Mouse (Mus musculus) embryonic facial prominence, embryonic 14.5 days (tissue): ENCODE measurements around the gene Smad3. TPM values are rescaled to one million over a fixed set of nuclear protein-coding genes. Genes with fewer than 3 reads are reported as not detected.
A peak's percentile ranks its signal among the peaks of the same experiment; 100 is the strongest.

Experiments used
- ATAC-seq: fragments of 200-750 bp; cut with Nextera tagmentation; 2 replicates; pipeline ENCODE4 v1.8.0; 2017; ENCODE audit warnings: low read depth, moderate number of reproducible peaks, moderate TSS enrichment
- DNase-seq: peaks from one replicate; pipeline ENCODE4 v3.0.0-alpha.2; 2015; ENCODE audit warnings: low spot score
- H3K27ac ChIP-seq: fragments of 300-500 bp; sonication (generic); replicated peaks from 2 replicates; pipeline ENCODE4 v1.5.1; 2014; ENCODE audit warnings: low read depth, mild to moderate bottlenecking, low read length, moderate library complexity
- H3K27me3 ChIP-seq: fragments of 300-500 bp; sonication (generic); replicated peaks from 2 replicates; pipeline ENCODE4 v1.6.1; 2014; ENCODE audit warnings: low read length; ENCODE audit not compliant: control insufficient read depth, insufficient read depth
- H3K36me3 ChIP-seq: fragments of 300-500 bp; sonication (generic); 2 replicates; pipeline ENCODE4 v1.6.1; 2014; ENCODE audit warnings: low read length, mixed read lengths; ENCODE audit not compliant: control insufficient read depth, insufficient read depth
- H3K4me1 ChIP-seq: fragments of 300-500 bp; sonication (generic); 2 replicates; pipeline ENCODE4 v1.6.1; 2014; ENCODE audit warnings: antibody characterized with exemption, low read length; ENCODE audit not compliant: control insufficient read depth, insufficient read depth
- H3K4me2 ChIP-seq: fragments of 300-500 bp; sonication (generic); 2 replicates; pipeline ENCODE4 v1.6.1; 2014; ENCODE audit warnings: low read depth, mild to moderate bottlenecking, low read length, moderate library complexity, mixed read lengths
- H3K4me3 ChIP-seq: fragments of 300-500 bp; sonication (generic); 2 replicates; pipeline ENCODE4 v1.5.1; 2014; ENCODE audit warnings: low read depth, mild to moderate bottlenecking, low read length
- H3K9ac ChIP-seq: fragments of 300-500 bp; sonication (generic); 2 replicates; pipeline ENCODE4 v1.6.1; 2014; ENCODE audit warnings: low read depth, mild to moderate bottlenecking, low read length, moderate library complexity, mixed read lengths
- H3K9me3 ChIP-seq: fragments of 300-500 bp; sonication (generic); 2 replicates; pipeline ENCODE4 v1.6.1; 2016; ENCODE audit warnings: low read length; ENCODE audit not compliant: control insufficient read depth
- WGBS: fragments of 180-500 bp; shearing (Covaris S2); extraction: QIAGEN DNeasy Blood & Tissue Kit; methylation state at CpG from one replicate; pipeline ENCODE4 v1.1.7; 2014; 5-methylcytosine and 5-hydroxymethylcytosine counted together
- polyA plus RNA-seq: library from polyadenylated mRNA; unstranded; fragments of >200 nt; fragmentation: Nextera tagmentation; extraction: Ambion mirVana; gene quantifications from 2 replicates; pipeline ENCODE4 v1.2.1, GENCODE M21; 2014

The Smad3 gene
- polyA plus RNA-seq, 1 experiment from 2014 or later: 17.0 TPM

DNA sequence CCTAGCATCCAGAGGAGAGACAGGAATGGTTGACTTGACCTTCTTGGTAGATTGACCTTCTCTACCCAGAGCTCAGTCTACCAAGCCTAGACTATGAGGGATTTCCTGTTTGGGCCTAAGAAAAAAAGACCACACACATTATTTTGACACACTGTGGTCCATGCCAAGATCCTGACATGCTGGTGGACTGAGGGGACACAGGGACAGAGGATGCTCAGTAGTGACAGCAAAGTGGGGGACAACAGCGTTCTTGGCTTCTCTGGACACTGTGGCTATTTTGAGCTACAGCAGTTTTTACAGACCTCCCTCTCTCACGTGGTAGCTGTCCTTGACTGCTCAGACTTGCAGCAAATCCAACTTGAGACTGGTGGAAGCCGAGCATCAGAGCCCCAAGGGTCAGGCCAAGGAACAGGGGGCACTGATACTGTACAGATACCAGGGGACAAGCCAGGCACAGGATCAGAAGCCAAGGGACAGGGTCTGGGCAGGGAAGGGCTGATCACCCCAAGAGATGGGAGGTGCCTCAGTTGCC, 40.3 kb downstream of the Smad3 start:
- no peak for DNase-seq
- H3K36me3 ChIP-seq: no peaks in the 10 kb centered on the region
- no peak for ATAC-seq
- no peak overlapping the region for H3K27ac ChIP-seq
- H3K9ac ChIP-seq: no peak overlapping the region
- H3K4me3 ChIP-seq: no peak overlapping the region
- WGBS: 65% methylated on average over 3 of the region's 3 CpGs
- no peaks in the 10 kb centered on the region for H3K27me3 ChIP-seq
- peaks cover 33% of the 10 kb centered on the region for H3K4me1 ChIP-seq
- no peak overlapping the region for H3K4me2 ChIP-seq
- no peaks in the 10 kb centered on the region for H3K9me3 ChIP-seq

DNA sequence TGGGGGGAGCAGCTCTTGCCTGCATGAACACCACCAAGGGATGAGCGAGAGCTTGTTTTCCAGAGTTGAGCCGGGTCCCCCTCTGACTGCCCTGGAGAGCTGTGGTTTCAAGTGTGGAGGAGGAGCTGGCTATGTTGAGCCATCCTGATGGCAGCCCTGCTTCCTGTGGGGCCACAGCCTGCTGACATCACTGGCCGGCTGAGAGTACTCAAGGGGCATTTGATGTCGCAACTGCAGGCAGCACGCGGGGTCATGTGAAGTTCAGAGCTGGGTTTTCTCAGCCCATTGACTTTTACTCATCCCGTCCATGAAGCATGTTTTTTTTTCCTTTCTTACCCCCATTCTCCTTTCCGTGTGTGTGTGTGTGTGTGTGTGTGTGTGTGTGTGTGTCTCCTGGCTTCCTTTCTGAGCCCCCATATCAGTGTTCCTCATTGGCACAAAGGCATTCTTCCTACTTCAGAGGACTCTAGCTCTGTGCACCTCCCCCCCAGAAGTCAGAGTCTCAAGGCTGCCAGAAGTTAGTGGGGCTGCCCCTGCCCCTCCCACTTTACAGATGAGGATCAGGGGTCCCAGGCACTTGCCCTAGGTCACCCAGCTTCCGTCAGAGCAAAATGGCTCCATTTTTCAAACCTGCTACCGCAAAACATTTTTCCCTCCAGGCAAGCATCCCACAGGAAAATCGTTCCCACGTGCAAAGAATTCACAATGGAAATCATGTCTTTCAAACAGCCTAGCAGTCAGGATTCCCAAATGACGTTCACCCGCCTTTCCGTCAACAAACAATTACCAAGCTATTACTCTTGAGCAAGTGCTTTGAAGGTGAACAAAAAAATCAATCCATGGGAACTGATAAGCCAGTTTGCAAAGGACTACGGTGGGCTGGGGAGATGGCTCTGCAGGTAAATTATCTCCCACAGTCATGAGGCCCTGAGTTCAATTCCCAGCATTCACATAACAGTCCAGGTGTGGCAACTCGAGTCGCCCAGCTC, 41.4 kb downstream of the Smad3 start:
- Histone ChIP-seq H3K4me2 (no peak overlapping the region), H3K9me3 (no peaks in the 10 kb centered on the region), H3K27ac (peak overlapping the region; percentile 54; the same call in 1 of the 2 replicates), H3K4me1 (peaks cover 33% of the 10 kb centered on the region), H3K9ac (no peak overlapping the region), H3K27me3 (no peaks in the 10 kb centered on the region), H3K36me3 (no peaks in the 10 kb centered on the region), H3K4me3 (no peak overlapping the region)
- peak; percentile 80 for DNase-seq
- 14% methylated on average over 18 of the region's 18 CpGs for WGBS
- ATAC-seq: peak; percentile 51

DNA sequence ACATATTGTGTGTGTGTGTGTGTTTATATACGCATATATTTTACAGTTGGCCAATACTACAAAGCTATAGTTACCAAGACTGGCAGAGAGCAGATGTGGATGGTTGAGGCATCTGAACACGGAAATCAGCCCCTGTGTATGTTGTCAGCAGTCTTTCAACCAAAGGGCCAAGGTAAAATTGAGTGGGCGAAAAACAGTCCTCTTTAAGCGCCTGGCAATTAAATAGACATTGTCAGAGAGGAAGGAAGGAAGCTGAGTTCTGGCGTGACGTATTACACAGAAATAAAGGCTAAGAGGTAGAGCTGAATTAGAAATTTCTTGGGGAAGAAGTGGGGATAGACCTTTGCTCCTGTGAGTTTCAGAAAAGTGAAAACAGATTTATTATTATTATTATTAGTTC, 43.2 kb downstream of the Smad3 start:
- Histone ChIP-seq H3K9me3 (no peaks in the 10 kb centered on the region), H3K36me3 (0 out of 2 replicates have a peak, but pooled peaks cover 8% of the 10 kb centered on the region), H3K9ac (no peak overlapping the region), H3K4me3 (no peak overlapping the region), H3K27me3 (no peaks in the 10 kb centered on the region), H3K4me1 (peaks cover 33% of the 10 kb centered on the region), H3K4me2 (no peak overlapping the region), H3K27ac (no peak overlapping the region)
- 63% methylated on average over 6 of the region's 6 CpGs for WGBS
- ATAC-seq (no peak), DNase-seq (no peak)

DNA sequence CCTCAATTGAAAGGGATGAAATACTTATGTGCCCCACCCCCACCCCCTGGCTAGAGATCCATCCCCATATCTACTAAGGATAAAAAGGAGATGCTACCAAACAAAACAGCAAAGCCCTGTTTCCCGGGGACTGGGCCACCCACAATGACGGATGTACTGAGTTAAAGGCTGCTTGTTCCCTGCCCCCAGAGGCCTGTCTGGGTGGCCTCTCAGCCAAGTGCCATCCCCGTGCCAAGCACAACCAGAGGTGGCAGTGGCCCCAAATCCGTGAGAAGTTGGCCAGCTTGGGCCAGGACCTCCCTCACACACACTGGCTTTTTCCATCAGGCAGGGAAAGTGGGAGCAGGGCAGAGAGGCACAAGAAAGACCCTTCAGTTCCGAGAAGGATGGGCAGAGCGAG, 45.0 kb downstream of the Smad3 start:
- ATAC-seq (no peak), DNase-seq (no peak)
- WGBS: 57% methylated on average over 6 of the region's 6 CpGs
- H3K4me3 ChIP-seq: no peak overlapping the region
- no peak overlapping the region for H3K27ac ChIP-seq
- peaks cover 33% of the 10 kb centered on the region for H3K4me1 ChIP-seq
- H3K27me3 ChIP-seq: no peaks in the 10 kb centered on the region
- no peak overlapping the region for H3K4me2 ChIP-seq
- H3K9me3 ChIP-seq: no peaks in the 10 kb centered on the region
- 0 out of 2 replicates have a peak, but pooled peaks cover 12% of the 10 kb centered on the region for H3K36me3 ChIP-seq
- peak overlapping the region; percentile 25; the same call in 1 of the 2 replicates for H3K9ac ChIP-seq

DNA sequence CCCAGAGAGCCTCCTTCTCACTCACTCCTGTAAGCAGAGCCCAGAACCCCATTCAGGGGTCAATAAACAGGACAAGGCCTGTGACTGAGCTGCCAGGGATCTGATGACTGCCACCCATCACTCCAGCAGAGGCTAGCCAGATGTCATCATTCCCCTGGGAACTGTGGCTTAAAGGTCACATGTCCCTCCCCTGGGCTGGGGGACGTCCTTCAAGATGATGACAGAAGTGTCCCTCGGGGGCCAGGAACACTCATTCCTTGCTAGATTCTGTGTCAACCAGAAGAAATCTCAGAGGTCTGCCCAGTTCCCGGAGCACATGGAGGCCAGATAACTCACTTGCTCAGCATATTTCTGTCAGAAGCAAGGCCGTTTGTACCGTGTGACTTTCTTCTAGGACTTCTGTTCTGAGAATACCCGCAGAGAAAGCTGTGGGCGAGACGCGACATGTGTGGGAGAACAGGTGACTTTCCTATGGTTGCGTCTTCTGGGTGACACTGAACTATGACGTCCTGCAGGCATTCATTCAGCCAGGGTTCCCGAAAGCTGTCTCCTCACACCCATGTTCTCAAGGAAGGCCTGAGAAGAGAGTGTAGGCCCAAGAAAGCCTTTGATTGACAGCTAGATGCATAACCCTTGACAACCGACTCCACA, 46.1 kb downstream of the Smad3 start:
- H3K4me3 ChIP-seq: no peak overlapping the region
- no peak for ATAC-seq
- no peak overlapping the region for H3K27ac ChIP-seq
- H3K4me2 ChIP-seq: no peak overlapping the region
- 0 out of 2 replicates have a peak, but pooled peaks cover 12% of the 10 kb centered on the region for H3K36me3 ChIP-seq
- H3K9ac ChIP-seq: no peak overlapping the region
- H3K4me1 ChIP-seq: peaks cover 29% of the 10 kb centered on the region
- WGBS: 69% methylated on average over 13 of the region's 13 CpGs
- H3K9me3 ChIP-seq: no peaks in the 10 kb centered on the region
- no peaks in the 10 kb centered on the region for H3K27me3 ChIP-seq
- no peak for DNase-seq

DNA sequence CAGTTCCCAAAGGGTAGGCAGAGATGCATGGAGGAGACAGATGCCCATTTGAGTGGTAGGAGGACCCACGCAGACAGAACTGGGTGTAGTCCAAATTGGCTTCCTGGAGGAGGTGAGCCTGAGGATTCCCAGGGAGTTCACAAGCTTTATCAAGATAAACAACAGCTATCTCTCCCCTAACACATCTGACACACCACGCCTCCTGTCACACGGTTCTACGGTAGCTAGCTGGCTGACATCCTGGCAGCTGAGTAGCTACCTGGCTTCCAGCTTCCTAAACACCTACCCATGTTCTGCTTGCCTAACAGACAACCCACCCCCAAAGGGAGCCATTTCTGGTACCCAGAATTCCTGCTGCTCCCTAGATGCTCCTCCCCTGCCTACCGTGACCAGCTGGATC, 47.9 kb downstream of the Smad3 start:
- Histone ChIP-seq H3K4me1 (peaks cover 20% of the 10 kb centered on the region), H3K36me3 (0 out of 2 replicates have a peak, but pooled peaks cover 12% of the 10 kb centered on the region), H3K9ac (no peak overlapping the region), H3K4me2 (no peak overlapping the region), H3K27me3 (no peaks in the 10 kb centered on the region), H3K9me3 (no peaks in the 10 kb centered on the region), H3K4me3 (no peak overlapping the region), H3K27ac (no peak overlapping the region)
- ATAC-seq: no peak
- no peak for DNase-seq
- WGBS: 96% methylated on average over 5 of the region's 5 CpGs

GRCm38 (mm10) chr9:63709266-63709665, 48.5 kb downstream of the Smad3 start:
- no peak for ATAC-seq
- H3K4me1 ChIP-seq: peaks cover 20% of the 10 kb centered on the region
- no peak overlapping the region for H3K9ac ChIP-seq

GRCm38 (mm10) chr9:63707816-63708588, 49.8 kb downstream of the Smad3 start:
- no peak overlapping the region for H3K27ac ChIP-seq
- 68% methylated on average over 9 of the region's 9 CpGs for WGBS
- H3K9ac ChIP-seq: no peak overlapping the region
- H3K4me2 ChIP-seq: no peak overlapping the region
- H3K9me3 ChIP-seq: no peaks in the 10 kb centered on the region
- H3K4me1 ChIP-seq: peaks cover 19% of the 10 kb centered on the region
- no peak overlapping the region for H3K4me3 ChIP-seq
- no peak for DNase-seq
- no peaks in the 10 kb centered on the region for H3K27me3 ChIP-seq
- H3K36me3 ChIP-seq: 0 out of 2 replicates have a peak, but pooled peaks cover 12% of the 10 kb centered on the region
- no peak for ATAC-seq

More at GRCm38 (mm10) chr9:63709266-63709665, 48.5 kb downstream of the Smad3 start:
- Histone ChIP-seq H3K36me3 (0 out of 2 replicates have a peak, but pooled peaks cover 12% of the 10 kb centered on the region), H3K4me2 (no peak overlapping the region), H3K4me3 (no peak overlapping the region), H3K27ac (no peak overlapping the region), H3K27me3 (no peaks in the 10 kb centered on the region), H3K9me3 (no peaks in the 10 kb centered on the region)
- DNase-seq: no peak
